Mouse (Mus musculus): Measurements from ENCODE around the gene S100a8. TPM values are rescaled to one million over a fixed set of nuclear protein-coding genes. Genes with fewer than 3 reads are reported as not detected.

Gene S100a8
- total and polyA plus RNA-seq, 2 experiments from 2014 or later = 4.3 to 15.1 TPM

- no peaks in the 10 kb centered on the region for H3K4me1 ChIP-seq (ENCODE audit: insufficient read depth)
- no peak overlapping the region for H3K4me3 ChIP-seq (ENCODE audit: low read depth, low read length)
- no peaks in the 10 kb centered on the region for H3K27me3 ChIP-seq (ENCODE audit: insufficient read depth, low read length)
- TF ChIP-seq CTCF (IDR thresholded peaks at IDR 0.05; ENCODE audit: low read depth) = no peak
- 68% methylated on average over 3 of the region's 3 CpGs for WGBS
- DNase-seq = no peak
- no peak overlapping the region for H3K4me2 ChIP-seq (ENCODE audit: low read depth)
- no peak overlapping the region for H3K9ac ChIP-seq
- H3K9me3 ChIP-seq (ENCODE audit: low read length) = no peaks in the 10 kb centered on the region
- no peak overlapping the region for H3K27ac ChIP-seq (ENCODE audit: low read depth, low read length)
- no peaks in the 10 kb centered on the region for H3K36me3 ChIP-seq (ENCODE audit: insufficient read depth)
- no peak for ATAC-seq
These were observed 9.9 kb downstream of the S100a8 start for GRCm38 (mm10) chr3:90678656-90679055.

GRCm38 (mm10) chr3:90683929-90684328 lies 15.2 kb downstream of the S100a8 start:
- no peak for TF ChIP-seq CTCF (IDR thresholded peaks at IDR 0.05; ENCODE audit: low read depth)
- Histone ChIP-seq H3K4me1 (ENCODE audit: insufficient read depth) (no peaks in the 10 kb centered on the region), H3K36me3 (ENCODE audit: insufficient read depth) (no peaks in the 10 kb centered on the region), H3K27ac (ENCODE audit: low read depth, low read length) (no peak overlapping the region), H3K9me3 (ENCODE audit: low read length) (no peaks in the 10 kb centered on the region), H3K4me2 (ENCODE audit: low read depth) (no peak overlapping the region), H3K27me3 (ENCODE audit: insufficient read depth, low read length) (no peaks in the 10 kb centered on the region), H3K9ac (no peak overlapping the region), H3K4me3 (ENCODE audit: low read depth, low read length) (no peak overlapping the region)
- DNase-seq (no peak), ATAC-seq (no peak)
- WGBS = 87% methylated on average over 3 of the region's 3 CpGs

GRCm38 (mm10) chr3:90686835-90687234 lies 18.1 kb downstream of the S100a8 start:
- Histone ChIP-seq H3K27ac (ENCODE audit: low read depth, low read length) (no peak overlapping the region), H3K9me3 (ENCODE audit: low read length) (no peaks in the 10 kb centered on the region), H3K36me3 (ENCODE audit: insufficient read depth) (no peaks in the 10 kb centered on the region), H3K27me3 (ENCODE audit: insufficient read depth, low read length) (no peaks in the 10 kb centered on the region), H3K4me2 (ENCODE audit: low read depth) (no peak overlapping the region), H3K9ac (no peak overlapping the region), H3K4me3 (ENCODE audit: low read depth, low read length) (no peak overlapping the region), H3K4me1 (ENCODE audit: insufficient read depth) (no peaks in the 10 kb centered on the region)
- TF ChIP-seq CTCF (IDR thresholded peaks at IDR 0.05; ENCODE audit: low read depth) = no peak
- 88% methylated on average over 2 of the region's 2 CpGs for WGBS
- no peak for DNase-seq
- ATAC-seq = no peak

GRCm38 (mm10) chr3:90693496-90693895 lies 24.7 kb downstream of the S100a8 start:
- H3K9me3 ChIP-seq (ENCODE audit: low read length) = no peaks in the 10 kb centered on the region
- H3K4me1 ChIP-seq (ENCODE audit: insufficient read depth) = no peaks in the 10 kb centered on the region
- H3K4me3 ChIP-seq (ENCODE audit: low read depth, low read length) = no peak overlapping the region
- H3K36me3 ChIP-seq (ENCODE audit: insufficient read depth) = no peaks in the 10 kb centered on the region
- no peak for TF ChIP-seq CTCF (IDR thresholded peaks at IDR 0.05; ENCODE audit: low read depth)
- no peak for ATAC-seq
- no peaks in the 10 kb centered on the region for H3K27me3 ChIP-seq (ENCODE audit: insufficient read depth, low read length)
- H3K27ac ChIP-seq (ENCODE audit: low read depth, low read length) = no peak overlapping the region
- WGBS = 80% methylated on average over 2 of the region's 2 CpGs
- no peak for DNase-seq
- H3K4me2 ChIP-seq (ENCODE audit: low read depth) = no peak overlapping the region
- no peak overlapping the region for H3K9ac ChIP-seq

- WGBS = 75% methylated on average over 3 of the region's 3 CpGs
- Histone ChIP-seq H3K4me1 (ENCODE audit: insufficient read depth) (no peaks in the 10 kb centered on the region), H3K27ac (ENCODE audit: low read depth, low read length) (no peak within 1 kb of the TSS), H3K4me2 (ENCODE audit: low read depth) (no peak within 1 kb of the TSS), H3K4me3 (ENCODE audit: low read depth, low read length) (no peak within 1 kb of the TSS), H3K36me3 (ENCODE audit: insufficient read depth) (no peaks in the 10 kb centered on the region), H3K9ac (no peak within 1 kb of the TSS), H3K9me3 (ENCODE audit: low read length) (no peaks in the 10 kb centered on the region), H3K27me3 (ENCODE audit: insufficient read depth, low read length) (no peaks in the 10 kb centered on the region)
- ATAC-seq = no peak
- TF ChIP-seq CTCF (IDR thresholded peaks at IDR 0.05; ENCODE audit: low read depth) = no peak
- no peak for DNase-seq
These were observed 26.8 kb downstream of the S100a8 start, which contains the start of gene S100a9 for GRCm38 (mm10) chr3:90695613-90696012. TSS of gene S100a9 (minus strand) at chr3:90695721.

GRCm38 (mm10) chr3:90702244-90702643 lies 33.5 kb downstream of the S100a8 start:
- Histone ChIP-seq H3K9ac (no peak overlapping the region), H3K27me3 (ENCODE audit: insufficient read depth, low read length) (no peaks in the 10 kb centered on the region), H3K4me1 (ENCODE audit: insufficient read depth) (no peaks in the 10 kb centered on the region), H3K4me2 (ENCODE audit: low read depth) (no peak overlapping the region), H3K9me3 (ENCODE audit: low read length) (no peaks in the 10 kb centered on the region), H3K4me3 (ENCODE audit: low read depth, low read length) (no peak overlapping the region), H3K36me3 (ENCODE audit: insufficient read depth) (no peaks in the 10 kb centered on the region), H3K27ac (ENCODE audit: low read depth, low read length) (no peak overlapping the region)
- DNase-seq = no peak
- no peak for TF ChIP-seq CTCF (IDR thresholded peaks at IDR 0.05; ENCODE audit: low read depth)
- no peak for ATAC-seq
- WGBS = 88% methylated on average over 2 of the region's 2 CpGs

GRCm38 (mm10) chr3:90708523-90709202 lies 39.9 kb downstream of the S100a8 start:
- H3K36me3 ChIP-seq (ENCODE audit: insufficient read depth) = no peaks in the 10 kb centered on the region
- no peaks in the 10 kb centered on the region for H3K27me3 ChIP-seq (ENCODE audit: insufficient read depth, low read length)
- WGBS = 18% methylated on average over 4 of the region's 4 CpGs
- DNase-seq (peak; percentile 48), ATAC-seq (peak; percentile 66; the same call in 1 of the 2 replicates)
- no peak overlapping the region for H3K9ac ChIP-seq
- H3K4me1 ChIP-seq (ENCODE audit: insufficient read depth) = no peaks in the 10 kb centered on the region
- no peaks in the 10 kb centered on the region for H3K9me3 ChIP-seq (ENCODE audit: low read length)
- no peak overlapping the region for H3K27ac ChIP-seq (ENCODE audit: low read depth, low read length)
- H3K4me2 ChIP-seq (ENCODE audit: low read depth) = no peak overlapping the region
- peak; percentile 70 for TF ChIP-seq CTCF (IDR thresholded peaks at IDR 0.05; ENCODE audit: low read depth)
- no peak overlapping the region for H3K4me3 ChIP-seq (ENCODE audit: low read depth, low read length)
